Mouse (Mus musculus) right cerebral cortex, postnatal 10 days (tissue): Measurements from ENCODE around the gene Arhgef11.

Source experiments
- DNase-seq, 2 experiments: peaks; one replicate each; pipeline ENCODE4 v3.0.0; 2021; ENCODE audit warnings: low spot score in 2 of 2

The Arhgef11 gene

GRCm38 (mm10) chr3:87661291-87661690 is 43.9 kb downstream of the Arhgef11 start:
- no peak for DNase-seq

- no peak for DNase-seq
These were observed 101.2 kb downstream of the Arhgef11 start for GRCm38 (mm10) chr3:87718525-87718924.

DNA sequence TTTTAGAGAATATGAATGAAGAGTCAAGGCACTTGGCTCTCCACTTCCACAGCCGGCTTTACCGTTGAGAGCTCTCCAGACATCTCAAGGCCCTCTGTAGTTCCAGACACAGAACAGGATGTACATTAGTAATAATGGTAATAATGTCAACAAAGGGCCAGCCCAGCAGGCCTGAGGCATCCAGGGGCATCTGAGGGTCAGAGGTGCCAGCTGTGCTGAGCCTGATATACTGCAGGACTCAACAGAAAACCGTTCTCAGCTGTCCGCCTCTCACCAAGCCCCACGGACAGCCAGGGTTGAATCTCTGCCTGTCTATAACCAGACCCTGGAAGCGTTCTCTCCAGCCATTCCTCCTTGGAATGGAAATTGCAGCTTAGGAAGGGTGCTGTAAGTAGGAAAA is 107.2 kb downstream of the Arhgef11 start:
- DNase-seq: no peak

- DNase-seq: peak in 1 of 2 experiments; percentile 12
These were observed 108.2 kb downstream of the Arhgef11 start for GRCm38 (mm10) chr3:87725396-87726160.

DNA sequence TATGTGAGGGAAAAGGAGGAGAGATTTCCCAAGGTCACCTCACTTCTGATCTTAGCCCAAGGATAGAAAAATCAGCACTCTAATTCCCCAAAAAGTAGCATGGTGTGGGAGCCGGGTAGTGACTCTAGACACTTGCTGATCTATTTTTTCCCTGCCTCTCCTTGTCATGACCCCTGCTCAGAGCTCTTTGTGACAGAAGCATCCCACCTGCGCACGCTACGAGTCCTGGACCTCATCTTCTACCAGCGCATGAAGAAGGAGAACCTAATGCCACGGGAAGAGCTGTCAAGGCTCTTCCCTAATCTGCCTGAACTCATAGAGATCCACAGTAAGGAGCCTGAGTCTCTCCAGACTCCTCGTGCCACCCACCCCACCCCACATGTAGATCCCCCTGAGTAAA is 108.8 kb downstream of the Arhgef11 start:
- peak in 1 of 2 experiments; percentile 12 for DNase-seq

- peak in 1 of 2 experiments; percentile 5 for DNase-seq
These were observed 111.3 kb downstream of the Arhgef11 start for GRCm38 (mm10) chr3:87728696-87729095.

- DNase-seq: no peak
These were observed 115.7 kb downstream of the Arhgef11 start for GRCm38 (mm10) chr3:87733098-87733497.

DNA sequence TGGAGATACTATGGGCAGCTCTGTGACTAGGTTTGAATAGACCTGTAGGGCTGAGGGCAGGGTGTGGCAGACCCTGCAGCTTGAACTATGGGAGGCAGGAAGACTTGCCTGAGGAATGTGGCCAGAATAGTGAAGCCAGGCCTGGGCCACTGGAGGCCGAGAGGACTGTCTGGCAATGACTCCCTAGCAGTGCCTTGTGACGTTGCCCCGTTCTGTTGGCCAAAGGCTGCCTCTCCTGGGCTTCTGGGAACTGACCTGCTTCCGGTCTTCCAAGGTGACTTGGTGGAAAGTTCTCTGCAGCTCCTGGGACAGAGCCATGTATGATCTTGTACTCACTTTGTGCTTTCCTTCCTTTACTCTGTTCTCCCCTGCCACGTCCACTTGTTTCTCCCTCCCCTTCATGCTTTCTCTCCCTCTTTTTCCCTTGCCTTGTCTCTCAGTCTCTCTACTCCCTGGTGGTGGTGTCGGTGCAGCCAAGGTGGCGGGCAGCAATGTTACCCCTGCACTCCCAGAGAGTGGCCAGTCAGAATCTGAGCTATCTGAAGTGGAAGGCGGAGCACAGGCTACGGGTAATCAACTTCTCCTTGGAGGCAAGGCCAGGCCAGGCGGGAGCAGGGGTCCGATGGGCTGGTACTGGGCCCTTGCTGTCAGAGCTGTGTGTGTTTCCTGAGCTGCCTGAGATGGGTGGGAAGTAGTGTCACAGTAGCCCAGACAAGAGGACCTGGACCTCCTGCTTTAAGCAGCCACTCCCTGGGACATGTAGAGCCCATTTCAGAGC is 116.8 kb downstream of the Arhgef11 start:
- DNase-seq: no peak

DNA sequence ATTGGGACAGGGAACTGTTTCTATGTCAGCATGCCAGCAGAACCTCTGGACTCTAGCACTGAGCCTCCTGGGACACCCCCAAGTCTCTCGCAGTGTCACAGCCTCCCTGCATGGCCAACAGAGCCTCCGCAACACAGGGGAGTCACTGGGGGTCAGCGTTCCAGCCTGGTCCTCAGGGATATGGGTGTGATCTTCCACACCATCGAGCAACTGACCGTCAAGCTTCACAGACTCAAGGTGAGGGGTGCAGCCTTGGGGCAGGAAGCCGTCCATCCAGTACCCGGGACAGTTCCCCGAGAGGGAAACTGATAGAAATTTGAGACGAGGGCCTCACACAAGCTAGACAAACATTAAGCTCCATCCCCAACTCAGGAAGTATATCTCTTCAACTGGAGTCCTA is 118.0 kb downstream of the Arhgef11 start:
- peak in 1 of 2 experiments; percentile 17 for DNase-seq

DNA sequence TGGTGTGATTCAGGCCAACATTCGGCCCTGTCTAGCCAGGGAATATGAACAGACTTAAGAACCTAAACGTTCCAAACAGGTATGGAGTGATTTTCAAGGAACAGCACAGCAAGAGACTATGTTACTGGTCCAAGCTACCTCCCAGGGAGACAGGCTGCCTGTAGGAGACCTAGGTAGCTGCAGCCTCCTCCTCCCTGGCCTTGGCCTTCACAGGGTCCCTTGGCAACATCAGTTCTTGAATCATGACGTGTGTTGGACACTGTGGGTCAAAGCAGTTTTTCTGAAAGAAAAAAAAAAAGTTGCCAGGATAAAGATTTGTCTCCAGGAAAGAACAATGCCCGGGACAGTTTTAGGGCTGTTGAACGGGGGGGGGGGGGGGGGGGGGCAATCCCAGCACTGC is 121.5 kb downstream of the Arhgef11 start:
- DNase-seq: no peak

GRCm38 (mm10) chr3:87742013-87742412 is 124.7 kb downstream of the Arhgef11 start:
- DNase-seq: no peak

GRCm38 (mm10) chr3:87742735-87743134 is 125.4 kb downstream of the Arhgef11 start:
- no peak for DNase-seq

DNA sequence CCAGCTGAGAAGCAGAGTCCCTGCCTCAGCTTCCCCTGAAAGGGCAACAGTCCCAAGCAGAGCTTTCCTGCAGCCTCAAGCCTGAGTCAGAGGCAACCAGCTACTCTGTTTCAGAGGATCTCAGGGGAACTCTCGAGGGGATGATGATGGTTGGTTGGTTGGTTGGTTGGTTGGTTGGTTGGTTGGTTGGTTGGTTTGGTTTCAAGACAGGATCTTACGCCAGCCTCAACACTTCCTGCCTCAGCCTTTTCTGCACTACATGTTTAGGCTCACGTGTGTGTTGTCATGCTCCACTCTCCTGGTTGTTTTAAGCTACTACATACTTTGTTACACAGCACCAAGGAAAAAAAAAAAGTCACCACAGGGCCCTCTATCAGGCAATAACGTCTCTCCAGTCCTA is 126.6 kb downstream of the Arhgef11 start:
- no peak for DNase-seq

DNA sequence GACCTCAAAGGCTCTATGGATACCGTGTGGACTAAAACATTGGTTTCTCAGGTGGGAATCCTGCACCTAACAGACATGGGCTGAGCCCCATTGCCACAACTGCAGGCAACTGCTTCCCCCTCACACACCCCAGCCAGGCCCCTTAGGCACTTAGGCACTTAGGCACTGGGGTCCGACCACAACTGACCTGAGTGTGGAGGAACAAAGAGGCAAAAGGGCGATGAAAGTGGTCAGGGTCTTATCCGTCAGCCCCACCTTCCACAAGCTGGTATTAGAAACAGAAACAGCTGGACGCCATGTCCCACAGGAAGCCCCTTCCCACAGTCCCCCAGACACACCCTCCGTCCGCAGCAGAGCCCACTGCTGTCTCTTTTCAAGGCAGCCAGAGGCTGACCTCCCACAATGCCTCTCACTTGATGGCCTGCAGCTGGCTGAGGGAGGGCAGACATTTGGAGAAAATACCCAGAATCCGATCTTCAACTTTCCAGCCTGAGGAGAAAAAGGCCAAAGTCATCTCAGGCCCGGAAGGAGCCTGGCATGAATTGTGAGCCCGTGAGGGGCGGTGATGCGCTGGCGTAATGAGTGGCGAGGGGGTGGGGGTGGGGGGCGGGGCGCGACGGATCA is 127.8 kb downstream of the Arhgef11 start:
- no peak for DNase-seq

DNA sequence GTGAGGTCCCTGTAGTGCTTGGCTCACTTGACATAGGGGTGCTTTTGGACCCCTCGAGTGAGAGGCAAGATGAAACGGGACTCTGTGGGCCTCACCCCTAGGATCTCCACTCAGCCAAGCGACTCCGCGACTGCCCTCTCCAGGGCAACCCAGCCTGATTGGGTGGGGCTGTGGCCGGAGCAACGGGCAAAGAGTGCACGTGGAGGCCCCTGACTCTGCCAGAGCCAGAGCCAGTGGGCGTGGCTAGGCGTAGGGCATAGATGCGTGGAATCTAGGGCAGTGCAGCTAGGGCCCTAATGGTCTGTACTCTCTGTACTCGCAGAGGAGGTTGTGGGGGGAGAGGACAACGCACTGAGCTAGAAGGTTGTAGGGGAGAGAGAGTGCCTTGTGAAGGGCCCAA is 131.1 kb downstream of the Arhgef11 start, which contains the start of gene Lrrc71:
TSS of gene Lrrc71 (minus strand) at position 195 of the 400 bp plus-strand sequence.
- DNase-seq: no peak

DNA sequence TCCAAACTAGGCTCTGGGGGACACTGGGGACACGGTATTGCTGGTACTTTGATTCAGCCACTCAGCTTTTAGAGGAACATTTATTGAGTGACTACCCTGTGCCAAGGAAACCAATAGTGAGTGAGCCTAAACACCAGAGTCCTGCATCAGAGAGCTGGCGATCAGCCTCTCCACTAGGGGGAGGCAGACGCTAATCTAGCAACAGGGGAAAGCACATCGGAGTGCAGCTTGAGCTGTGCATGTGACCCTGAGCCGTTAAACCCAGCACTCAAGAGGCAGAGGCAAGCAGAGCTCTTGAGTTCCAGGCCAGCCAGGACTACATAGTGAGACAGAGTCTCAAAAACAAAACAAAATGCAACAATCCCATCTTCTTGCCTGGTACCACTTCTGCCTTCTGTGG is 131.7 kb downstream of the Arhgef11 start:
- peak in 1 of 2 experiments; percentile 56 for DNase-seq

DNA sequence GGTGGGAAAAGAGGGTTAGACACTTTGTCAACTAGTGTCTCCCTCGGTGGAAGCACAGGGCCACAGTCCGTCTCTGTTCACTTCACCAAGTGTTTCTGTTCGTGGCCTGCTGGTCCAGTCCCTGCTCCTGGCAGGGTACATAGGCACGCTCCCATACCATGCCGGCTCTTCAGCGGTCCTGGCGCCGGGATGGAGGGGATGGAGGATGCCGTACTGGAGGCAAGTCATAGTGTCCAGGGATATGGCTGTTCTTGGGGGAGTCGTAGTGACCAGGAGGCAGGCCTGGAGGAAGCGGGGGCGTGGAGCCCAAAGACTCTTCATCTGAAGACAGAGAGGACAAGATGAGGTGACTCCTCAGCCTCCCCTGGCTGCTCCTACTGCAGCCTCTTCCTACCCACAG is 132.6 kb downstream of the Arhgef11 start:
- DNase-seq: no peak

DNA sequence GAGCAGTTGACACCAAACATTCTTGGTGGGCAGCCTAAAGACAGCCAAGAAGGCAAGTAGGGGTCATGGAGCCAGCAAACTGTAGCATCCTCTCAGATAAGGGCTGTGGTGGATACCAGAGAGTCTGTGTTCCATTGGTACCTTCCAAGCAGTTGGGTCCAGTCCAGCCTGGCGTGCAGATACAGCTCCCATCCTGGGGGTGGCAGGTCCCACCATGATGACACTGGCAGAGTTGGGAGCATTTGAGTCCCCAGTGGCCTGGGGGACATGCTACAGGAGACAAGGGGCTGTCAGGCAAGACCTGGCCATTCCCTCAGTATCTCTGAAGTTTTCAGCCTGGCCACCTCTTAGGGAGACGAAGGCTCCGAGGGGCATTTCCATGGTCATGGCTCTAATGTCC is 135.2 kb downstream of the Arhgef11 start:
- DNase-seq: no peak

DNA sequence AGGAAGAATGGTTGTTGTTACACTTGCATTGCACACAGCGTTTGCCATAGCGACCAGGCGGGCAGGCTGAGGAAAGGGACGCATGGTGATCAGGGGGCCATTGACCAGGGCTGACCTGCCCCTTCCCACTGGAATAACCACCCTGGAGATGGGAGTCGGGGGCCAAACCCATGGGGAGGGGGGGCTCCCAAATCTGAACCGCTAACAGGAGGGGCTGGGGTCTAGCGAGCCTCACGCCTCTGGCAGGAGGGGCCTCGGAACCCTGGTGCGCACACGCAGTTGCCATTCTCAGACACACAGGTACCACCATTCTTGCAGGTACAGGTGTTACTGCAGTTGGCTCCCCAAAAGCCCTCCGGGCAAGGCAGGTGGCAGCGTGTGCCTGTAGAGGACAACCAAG is 136.5 kb downstream of the Arhgef11 start:
- no peak for DNase-seq

GRCm38 (mm10) chr3:87755964-87756363 is 138.6 kb downstream of the Arhgef11 start:
- peak; percentile 84 to 92 for DNase-seq

- DNase-seq: no peak
These were observed 139.1 kb downstream of the Arhgef11 start for GRCm38 (mm10) chr3:87756488-87756887.

DNA sequence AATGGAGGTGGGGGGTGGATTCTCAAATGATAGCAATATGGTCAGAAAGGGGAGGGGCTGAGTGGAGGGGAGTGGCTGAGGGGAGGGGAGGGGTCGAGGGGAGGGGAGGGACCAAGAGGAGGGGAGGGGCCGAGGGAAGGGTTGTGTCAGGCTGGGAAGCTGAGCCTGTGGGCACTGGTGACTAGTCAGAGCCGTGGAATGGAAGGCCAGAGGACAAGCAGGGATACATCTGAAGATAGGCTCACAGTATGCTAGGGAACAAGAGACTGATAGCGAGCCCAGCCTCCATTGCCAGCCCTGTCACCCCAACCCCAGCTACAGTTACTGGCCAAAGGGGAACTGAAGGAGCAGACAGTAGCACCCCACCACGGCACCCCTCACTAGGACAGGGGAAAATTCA is 141.3 kb downstream of the Arhgef11 start:
- DNase-seq: no peak
